Mouse (Mus musculus): ENCODE data around the gene Nfatc3.
A peak's percentile ranks its signal among the peaks of the same experiment; 100 is the strongest.
"Not testable (repeated sequence)": the region's sequence is repeated elsewhere in the genome, so short reads cannot be mapped to it uniquely, and the experiment has no call there.

The Nfatc3 gene

GRCm38 (mm10) chr8:106058731-106059612, at the start of gene Nfatc3:
Nfatc3 (plus strand) TSS chr8:106058840.
- peak; percentile 98 for DNase-seq (ENCODE audit: inconsistent age in 2 of 2, low spot score in 1 of 2)

- DNase-seq (ENCODE audit: inconsistent age in 2 of 2, low spot score in 1 of 2): peak; percentile 93 to 97
Observed at GRCm38 (mm10) chr8:106010748-106011642, 47.6 kb upstream of the Nfatc3 start.

- no peak for DNase-seq (ENCODE audit: inconsistent age in 2 of 2, low spot score in 1 of 2)
Observed at GRCm38 (mm10) chr8:106011643-106011986, 47.0 kb upstream of the Nfatc3 start, which contains the start of gene Ddx28. Ddx28 (minus strand) TSS chr8:106011882.

GRCm38 (mm10) chr8:106012203-106012602, 46.4 kb upstream of the Nfatc3 start:
- DNase-seq (ENCODE audit: inconsistent age in 2 of 2, low spot score in 1 of 2): not testable (repeated sequence)

GRCm38 (mm10) chr8:106016284-106016683, 42.4 kb upstream of the Nfatc3 start:
- no peak for DNase-seq (ENCODE audit: inconsistent age in 2 of 2, low spot score in 1 of 2)

- DNase-seq (ENCODE audit: inconsistent age in 2 of 2, low spot score in 1 of 2): no peak
Observed at GRCm38 (mm10) chr8:106017130-106017529, 41.5 kb upstream of the Nfatc3 start.

GRCm38 (mm10) chr8:106018039-106018438, 40.6 kb upstream of the Nfatc3 start:
- no peak for DNase-seq (ENCODE audit: inconsistent age in 2 of 2, low spot score in 1 of 2)

GRCm38 (mm10) chr8:106022483-106022882, 36.2 kb upstream of the Nfatc3 start:
- DNase-seq (ENCODE audit: inconsistent age in 2 of 2, low spot score in 1 of 2): peak; percentile 66 to 93

- no peak for DNase-seq (ENCODE audit: inconsistent age in 2 of 2, low spot score in 1 of 2)
Observed at GRCm38 (mm10) chr8:106038721-106039120, 19.9 kb upstream of the Nfatc3 start.

- no peak for DNase-seq (ENCODE audit: inconsistent age in 2 of 2, low spot score in 1 of 2)
Observed at GRCm38 (mm10) chr8:106039605-106040004, 19.0 kb upstream of the Nfatc3 start.

GRCm38 (mm10) chr8:106040218-106040617, 18.4 kb upstream of the Nfatc3 start:
- no peak for DNase-seq (ENCODE audit: inconsistent age in 2 of 2, low spot score in 1 of 2)

- DNase-seq (ENCODE audit: inconsistent age in 2 of 2, low spot score in 1 of 2): no peak
Observed at GRCm38 (mm10) chr8:106043055-106043454, 15.6 kb upstream of the Nfatc3 start.

GRCm38 (mm10) chr8:106044151-106044550, 14.5 kb upstream of the Nfatc3 start:
- DNase-seq (ENCODE audit: inconsistent age in 2 of 2, low spot score in 1 of 2): no peak

- no peak for DNase-seq (ENCODE audit: inconsistent age in 2 of 2, low spot score in 1 of 2)
Observed at GRCm38 (mm10) chr8:106046872-106047559, 11.6 kb upstream of the Nfatc3 start.

GRCm38 (mm10) chr8:106047854-106048630, 10.6 kb upstream of the Nfatc3 start:
- no peak for DNase-seq (ENCODE audit: inconsistent age in 2 of 2, low spot score in 1 of 2)

GRCm38 (mm10) chr8:106049840-106050239, 8.8 kb upstream of the Nfatc3 start:
- DNase-seq (ENCODE audit: inconsistent age in 2 of 2, low spot score in 1 of 2): no peak

GRCm38 (mm10) chr8:106051068-106051467, 7.6 kb upstream of the Nfatc3 start:
- peak in 1 of 2 experiments; percentile 30 for DNase-seq (ENCODE audit: inconsistent age in 2 of 2, low spot score in 1 of 2)

GRCm38 (mm10) chr8:106052510-106053089, 6.0 kb upstream of the Nfatc3 start:
- DNase-seq (ENCODE audit: inconsistent age in 2 of 2, low spot score in 1 of 2): no peak

GRCm38 (mm10) chr8:106054190-106054811, 4.3 kb upstream of the Nfatc3 start:
- no peak for DNase-seq (ENCODE audit: inconsistent age in 2 of 2, low spot score in 1 of 2)
